Mouse (Mus musculus) CH12F3 (cell line): ENCODE data around the gene Hspg2.

ENCODE experiments used
- in situ Hi-C: fragments of 300-500 bp; cut with MboI; formaldehyde crosslinking; loops from 2 replicates; pipeline ENCODE4 v1.14.3; 2020; ENCODE audit warnings: low sequenced_read_pairs

Hspg2 gene

GRCm38 (mm10) chr4:137458861-137459260, 9.7 kb upstream of the Hspg2 start:
- in situ Hi-C loops: no loop called here

GRCm38 (mm10) chr4:137460676-137461075, 7.9 kb upstream of the Hspg2 start:
- in situ Hi-C loops: no loop called here

GRCm38 (mm10) chr4:137461217-137461616, 7.4 kb upstream of the Hspg2 start:
- in situ Hi-C loops: no loop called here

- in situ Hi-C loops: no loop called here
Observed at GRCm38 (mm10) chr4:137461981-137462690, 6.4 kb upstream of the Hspg2 start.

GRCm38 (mm10) chr4:137465125-137465787, 3.3 kb upstream of the Hspg2 start:
- in situ Hi-C loops: no loop called here

- in situ Hi-C loops: no loop called here
Observed at GRCm38 (mm10) chr4:137466991-137467390, 1.6 kb upstream of the Hspg2 start.

- in situ Hi-C loops: no loop called here
Observed at GRCm38 (mm10) chr4:137467525-137467924, 1.0 kb upstream of the Hspg2 start.

GRCm38 (mm10) chr4:137469081-137469844, 694 bp downstream of the Hspg2 start:
- in situ Hi-C loops: no loop called here

- in situ Hi-C loops: no loop called here
Observed at GRCm38 (mm10) chr4:137469845-137470692, 1.5 kb downstream of the Hspg2 start.

GRCm38 (mm10) chr4:137470701-137471317, 2.2 kb downstream of the Hspg2 start:
- in situ Hi-C loops: no loop called here

GRCm38 (mm10) chr4:137471326-137471725, 2.8 kb downstream of the Hspg2 start:
- in situ Hi-C loops: no loop called here

- in situ Hi-C loops: no loop called here
Observed at GRCm38 (mm10) chr4:137473240-137473639, 4.7 kb downstream of the Hspg2 start.

- in situ Hi-C loops: no loop called here
Observed at GRCm38 (mm10) chr4:137473701-137474388, 5.3 kb downstream of the Hspg2 start.

- in situ Hi-C loops: no loop called here
Observed at GRCm38 (mm10) chr4:137474694-137475093, 6.1 kb downstream of the Hspg2 start.

- in situ Hi-C loops: no loop called here
Observed at GRCm38 (mm10) chr4:137475271-137476050, 6.9 kb downstream of the Hspg2 start.

- in situ Hi-C loops: no loop called here
Observed at GRCm38 (mm10) chr4:137476065-137476760, 7.6 kb downstream of the Hspg2 start.

- in situ Hi-C loops: no loop called here
Observed at GRCm38 (mm10) chr4:137476761-137477237, 8.2 kb downstream of the Hspg2 start.

- in situ Hi-C loops: no loop called here
Observed at GRCm38 (mm10) chr4:137477611-137478010, 9.0 kb downstream of the Hspg2 start.
